Mouse (Mus musculus) testis, adult 2 months (tissue): ENCODE data around the gene Phactr3.
A peak's percentile ranks its signal among the peaks of the same experiment; 100 is the strongest.

ENCODE experiments used
- CTCF ChIP-seq: fragments of 200-500 bp; IDR thresholded peaks from 2 replicates; pipeline ENCODE4 v1.5.1; 2012; ENCODE audit warnings: low read depth, mild to moderate bottlenecking, inconsistent platforms, low read length, moderate library complexity; ENCODE audit not compliant: control insufficient read depth, insufficient read depth, insufficient replicate concordance
- POLR2A ChIP-seq: fragments of 200-500 bp; IDR thresholded peaks from 2 replicates; pipeline ENCODE4 v1.6.1; 2012; ENCODE audit warnings: low read depth, mild to moderate bottlenecking, inconsistent platforms, low read length, moderate library complexity; ENCODE audit not compliant: control insufficient read depth

DNA sequence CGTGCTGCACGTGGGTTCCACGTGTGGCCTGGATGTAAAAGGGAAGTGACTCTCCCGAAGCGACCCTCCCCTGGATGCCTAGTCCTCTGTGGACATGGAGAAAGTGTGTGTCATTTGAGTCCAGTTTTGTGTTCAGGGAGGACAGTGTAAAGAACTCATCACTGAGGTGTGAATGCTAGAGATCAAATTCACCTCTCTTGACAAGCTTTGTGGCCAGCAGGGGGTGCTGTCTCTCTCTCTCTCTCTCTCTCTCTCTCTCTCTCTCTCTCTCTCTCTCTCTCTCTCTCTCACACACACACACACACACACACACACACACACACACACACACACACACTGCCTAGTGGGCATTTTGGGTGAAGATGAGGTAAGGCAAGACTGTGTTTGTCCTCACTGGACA, 168.5 kb downstream of the Phactr3 start:
- TF ChIP-seq CTCF, result peak; percentile 13; the same call in 1 of the 2 replicates
- TF ChIP-seq POLR2A, result no peak
